Mouse (Mus musculus) bone marrow, adult 2 months (tissue): ENCODE data around the gene Prr13.

Experiments used
- CTCF ChIP-seq: fragments of 200-500 bp; IDR thresholded peaks from 2 replicates; pipeline ENCODE4 v1.5.1; 2011; ENCODE audit warnings: low read length, control low read depth; ENCODE audit not compliant: control insufficient read depth, insufficient read depth
- POLR2A ChIP-seq: fragments of 200-500 bp; IDR thresholded peaks from 2 replicates; pipeline ENCODE4 v1.6.1; 2011; ENCODE audit warnings: low read depth, mild to moderate bottlenecking, control low read depth, low read length, borderline replicate concordance; ENCODE audit not compliant: control insufficient read depth

- TF ChIP-seq CTCF = no peak
- TF ChIP-seq POLR2A = no peak
Measured at GRCm38 (mm10) chr15:102511285-102511833, 52.5 kb downstream of the Prr13 start.
